Mouse (Mus musculus): ENCODE measurements around the gene Trim10. TPM values are rescaled to one million over a fixed set of nuclear protein-coding genes. Genes with fewer than 3 reads are reported as not detected.

Trim10 gene
- total and polyA plus RNA-seq, 3 experiments = 0.13 to 2.1 (median 0.92) TPM

- 48% methylated on average over 4 of the region's 4 CpGs for WGBS
- intact Hi-C loops (cut with DNase I) = no loop called here
- TF ChIP-seq POLR2A (IDR thresholded peaks at IDR 0.05; ENCODE audit: insufficient read depth, low read depth, low read length) = no peak
- no peak for TF ChIP-seq CTCF (IDR thresholded peaks at IDR 0.05)
- TF ChIP-seq EP300 (IDR thresholded peaks at IDR 0.05; ENCODE audit: insufficient read depth, low read depth, low read length) = no peak
- H3K4me3 ChIP-seq = no peak overlapping the region
- no peak for DNase-seq
- no peaks in the 10 kb centered on the region for H3K79me2 ChIP-seq (replicated peaks; ENCODE audit: control insufficient read depth, insufficient read depth, low read length)
- peaks cover 1% of the 10 kb centered on the region; the same call in 1 of the 2 replicates for H3K27me3 ChIP-seq (ENCODE audit: control insufficient read depth, insufficient read depth, low read length)
- H3K36me3 ChIP-seq (ENCODE audit: control insufficient read depth, insufficient read depth, low read length) = no peaks in the 10 kb centered on the region
- no peak overlapping the region for H3K9ac ChIP-seq (ENCODE audit: low read depth, low read length)
- H3K27ac ChIP-seq = no peak overlapping the region
- H3K4me1 ChIP-seq (ENCODE audit: control insufficient read depth, insufficient read depth, low read length) = no peaks in the 10 kb centered on the region
Measured at GRCm38 (mm10) chr17:36832694-36833093, 36.7 kb upstream of the Trim10 start.

GRCm38 (mm10) chr17:36835591-36836426, 33.6 kb upstream of the Trim10 start:
- Histone ChIP-seq H3K36me3 (ENCODE audit: control insufficient read depth, insufficient read depth, low read length) (0 out of 2 replicates have a peak, but pooled peaks cover 5% of the 10 kb centered on the region), H3K79me2 (replicated peaks; ENCODE audit: control insufficient read depth, insufficient read depth, low read length) (0 out of 2 replicates have a peak, but pooled peaks cover 2% of the 10 kb centered on the region), H3K4me3 (peak overlapping the region; percentile 86), H3K9ac (ENCODE audit: low read depth, low read length) (no peak overlapping the region), H3K27ac (peak overlapping the region; percentile 93), H3K27me3 (ENCODE audit: control insufficient read depth, insufficient read depth, low read length) (no peaks in the 10 kb centered on the region), H3K4me1 (ENCODE audit: control insufficient read depth, insufficient read depth, low read length) (0 out of 2 replicates have a peak, but pooled peaks cover 1% of the 10 kb centered on the region)
- peak; percentile 64 to 71 for DNase-seq
- 35% methylated on average over 12 of the region's 12 CpGs for WGBS
- TF ChIP-seq POLR2A (IDR thresholded peaks at IDR 0.05; ENCODE audit: insufficient read depth, low read depth, low read length) (no peak), CTCF (IDR thresholded peaks at IDR 0.05) (peak; percentile 69)
- intact Hi-C loops (cut with DNase I) = loop anchor here (2.0 to 5.0 kb wide), 2 partner anchors 123 to 211 kb away; partner anchors contain the start of genes Gabbr1, Znrd1 and Znrd1as

- H3K4me1 ChIP-seq (ENCODE audit: control insufficient read depth, insufficient read depth, low read length) = 0 out of 2 replicates have a peak, but pooled peaks cover 1% of the 10 kb centered on the region
- intact Hi-C loops (cut with DNase I) = loop anchor here (2.0 to 5.0 kb wide), 2 partner anchors 122 to 211 kb away; partner anchors contain the start of genes Gabbr1, Znrd1 and Znrd1as
- H3K27me3 ChIP-seq (ENCODE audit: control insufficient read depth, insufficient read depth, low read length) = no peaks in the 10 kb centered on the region
- H3K27ac ChIP-seq = peak overlapping the region; percentile 93
- H3K4me3 ChIP-seq = peak overlapping the region; percentile 86
- peak overlapping the region; percentile 66 for H3K9ac ChIP-seq (ENCODE audit: low read depth, low read length)
- 16% methylated on average over 3 of the region's 3 CpGs for WGBS
- no peak for DNase-seq
- H3K36me3 ChIP-seq (ENCODE audit: control insufficient read depth, insufficient read depth, low read length) = 0 out of 2 replicates have a peak, but pooled peaks cover 5% of the 10 kb centered on the region
- no peak for TF ChIP-seq POLR2A (IDR thresholded peaks at IDR 0.05; ENCODE audit: insufficient read depth, low read depth, low read length)
- TF ChIP-seq EP300 (IDR thresholded peaks at IDR 0.05; ENCODE audit: insufficient read depth, low read depth, low read length) = no peak
- TF ChIP-seq CTCF (IDR thresholded peaks at IDR 0.05) = no peak
- H3K79me2 ChIP-seq (replicated peaks; ENCODE audit: control insufficient read depth, insufficient read depth, low read length) = 0 out of 2 replicates have a peak, but pooled peaks cover 2% of the 10 kb centered on the region
Measured at GRCm38 (mm10) chr17:36836427-36836812, 33.0 kb upstream of the Trim10 start.

- H3K27ac ChIP-seq = peak within 1 kb of the TSS; percentile 93
- intact Hi-C loops (cut with DNase I) = loop anchor here (2.0 to 5.0 kb wide), 2 partner anchors 122 to 210 kb away; partner anchors contain the start of genes Gabbr1, Znrd1 and Znrd1as
- under 1% methylated on average over 51 of the region's 58 CpGs for WGBS
- H3K36me3 ChIP-seq (ENCODE audit: control insufficient read depth, insufficient read depth, low read length) = 0 out of 2 replicates have a peak, but pooled peaks cover 5% of the 10 kb centered on the region
- H3K4me1 ChIP-seq (ENCODE audit: control insufficient read depth, insufficient read depth, low read length) = 0 out of 2 replicates have a peak, but pooled peaks cover 1% of the 10 kb centered on the region
- 0 out of 2 replicates have a peak, but pooled peaks cover 2% of the 10 kb centered on the region for H3K79me2 ChIP-seq (replicated peaks; ENCODE audit: control insufficient read depth, insufficient read depth, low read length)
- DNase-seq = peak; percentile 96 to 98
- 0 out of 2 replicates have a peak, but pooled peaks have one; percentile 10 for TF ChIP-seq EP300 (IDR thresholded peaks at IDR 0.05; ENCODE audit: insufficient read depth, low read depth, low read length)
- peak; percentile 79 for TF ChIP-seq POLR2A (IDR thresholded peaks at IDR 0.05; ENCODE audit: insufficient read depth, low read depth, low read length)
- TF ChIP-seq CTCF (IDR thresholded peaks at IDR 0.05) = no peak
- peak within 1 kb of the TSS; percentile 86 for H3K4me3 ChIP-seq
- no peaks in the 10 kb centered on the region for H3K27me3 ChIP-seq (ENCODE audit: control insufficient read depth, insufficient read depth, low read length)
- H3K9ac ChIP-seq (ENCODE audit: low read depth, low read length) = peak within 1 kb of the TSS; percentile 94
Measured at GRCm38 (mm10) chr17:36836874-36837647, 32.3 kb upstream of the Trim10 start, which contains the start of gene Trim26. Gene Trim26, plus strand, starts transcription at chr17:36837134.

GRCm38 (mm10) chr17:36839001-36839400, 30.4 kb upstream of the Trim10 start:
- no peak for DNase-seq
- H3K4me3 ChIP-seq = no peak overlapping the region
- intact Hi-C loops (cut with DNase I) = loop anchor here (5.0 kb wide), 1 partner anchor 208 kb away; the partner anchor contains the start of gene Gabbr1
- H3K27me3 ChIP-seq (ENCODE audit: control insufficient read depth, insufficient read depth, low read length) = no peaks in the 10 kb centered on the region
- H3K4me1 ChIP-seq (ENCODE audit: control insufficient read depth, insufficient read depth, low read length) = peaks cover 3% of the 10 kb centered on the region; the same call in 1 of the 2 replicates
- 71% methylated on average over 5 of the region's 5 CpGs for WGBS
- no peak overlapping the region for H3K9ac ChIP-seq (ENCODE audit: low read depth, low read length)
- peaks cover 5% of the 10 kb centered on the region; the same call in 1 of the 2 replicates for H3K36me3 ChIP-seq (ENCODE audit: control insufficient read depth, insufficient read depth, low read length)
- TF ChIP-seq CTCF (IDR thresholded peaks at IDR 0.05) = no peak
- TF ChIP-seq POLR2A (IDR thresholded peaks at IDR 0.05; ENCODE audit: insufficient read depth, low read depth, low read length) = no peak
- no peak for TF ChIP-seq EP300 (IDR thresholded peaks at IDR 0.05; ENCODE audit: insufficient read depth, low read depth, low read length)
- no peak overlapping the region for H3K27ac ChIP-seq
- 0 out of 2 replicates have a peak, but pooled peaks cover 4% of the 10 kb centered on the region for H3K79me2 ChIP-seq (replicated peaks; ENCODE audit: control insufficient read depth, insufficient read depth, low read length)

All from heart, adult 2 months (tissue).